ENCODE assay signal across 14 mouse cellular contexts in the genomic region with DNA sequence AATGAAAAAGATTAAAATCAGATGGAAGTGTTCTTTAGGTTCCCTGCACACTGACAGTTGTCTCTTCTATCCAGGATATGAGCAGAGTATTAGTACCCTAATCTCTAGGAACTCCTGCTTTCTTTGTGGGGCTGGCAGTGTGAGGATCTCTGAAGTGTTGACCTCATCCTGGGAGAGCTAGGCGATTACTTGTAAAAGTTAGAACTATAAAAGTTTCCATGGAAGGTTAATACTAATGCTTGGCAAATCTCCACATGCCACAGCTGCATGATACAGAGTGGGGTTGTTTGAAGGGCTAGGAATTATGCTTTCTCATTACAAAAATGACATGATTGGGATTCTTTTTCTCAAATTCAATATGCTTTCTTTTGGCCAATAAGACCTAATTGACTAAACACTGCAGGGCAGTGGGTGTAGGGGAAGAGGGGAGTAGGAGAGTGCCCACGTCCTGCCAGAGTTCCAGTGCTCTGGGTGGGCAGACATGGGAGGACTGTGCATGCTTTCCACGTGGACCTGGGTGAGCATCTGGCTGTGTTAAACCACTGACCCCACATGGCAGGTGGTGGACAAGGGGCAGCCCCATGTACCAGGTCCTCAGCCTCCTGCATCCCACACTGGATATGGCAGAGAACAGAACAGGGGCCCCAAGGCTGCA.
"Had no signal": no experiment of that assay in that cellular context is flagged by ENCODE, and none has a peak within 500 bp of the region (broad histone marks: within the 10 kb centered on the region; RNA-seq: fewer than 3 reads in every experiment).

No protein-coding gene starts in this region.

- H3K9me3 ChIP-seq: kidney, embryonic 15.5 days; liver, embryonic 15.5 days; lung, embryonic 15.5 days; midbrain, embryonic 12.5 days had no signal

- H3K4me3 ChIP-seq: kidney, embryonic 15.5 days; liver, embryonic 15.5 days; lung, embryonic 15.5 days; megakaryocyte, embryonic 14.5 days; midbrain, embryonic 12.5 days had no signal

- H3K27ac ChIP-seq: kidney, embryonic 15.5 days; liver, embryonic 15.5 days; lung, embryonic 15.5 days; macrophage; midbrain, embryonic 12.5 days; stomach, postnatal 0 days had no signal

- H3K4me2 ChIP-seq: kidney, embryonic 15.5 days; liver, embryonic 11.5 days; liver, embryonic 15.5 days; lung, embryonic 15.5 days; midbrain, embryonic 12.5 days had no signal

- H3K27me3 ChIP-seq: kidney, embryonic 15.5 days; liver, embryonic 15.5 days; lung, embryonic 15.5 days; megakaryocyte, embryonic 14.5 days; midbrain, embryonic 12.5 days had no signal

- DNase-seq: kidney, adult 2 months; kidney, postnatal 14 days; left cerebral cortex, postnatal 4 days; lung, postnatal 14 days; right cerebral cortex, postnatal 14 days; thymus, postnatal 4 days had no signal

- H3K36me3 ChIP-seq: kidney, embryonic 15.5 days; liver, embryonic 15.5 days; lung, embryonic 15.5 days; midbrain, embryonic 12.5 days had no signal

- H3K9ac ChIP-seq: kidney, embryonic 15.5 days; liver, embryonic 15.5 days; lung, embryonic 15.5 days; midbrain, embryonic 12.5 days had no signal

- H3K4me1 ChIP-seq: kidney, embryonic 15.5 days; liver, embryonic 15.5 days; lung, embryonic 15.5 days; midbrain, embryonic 12.5 days had no signal
